In the genomic region with DNA sequence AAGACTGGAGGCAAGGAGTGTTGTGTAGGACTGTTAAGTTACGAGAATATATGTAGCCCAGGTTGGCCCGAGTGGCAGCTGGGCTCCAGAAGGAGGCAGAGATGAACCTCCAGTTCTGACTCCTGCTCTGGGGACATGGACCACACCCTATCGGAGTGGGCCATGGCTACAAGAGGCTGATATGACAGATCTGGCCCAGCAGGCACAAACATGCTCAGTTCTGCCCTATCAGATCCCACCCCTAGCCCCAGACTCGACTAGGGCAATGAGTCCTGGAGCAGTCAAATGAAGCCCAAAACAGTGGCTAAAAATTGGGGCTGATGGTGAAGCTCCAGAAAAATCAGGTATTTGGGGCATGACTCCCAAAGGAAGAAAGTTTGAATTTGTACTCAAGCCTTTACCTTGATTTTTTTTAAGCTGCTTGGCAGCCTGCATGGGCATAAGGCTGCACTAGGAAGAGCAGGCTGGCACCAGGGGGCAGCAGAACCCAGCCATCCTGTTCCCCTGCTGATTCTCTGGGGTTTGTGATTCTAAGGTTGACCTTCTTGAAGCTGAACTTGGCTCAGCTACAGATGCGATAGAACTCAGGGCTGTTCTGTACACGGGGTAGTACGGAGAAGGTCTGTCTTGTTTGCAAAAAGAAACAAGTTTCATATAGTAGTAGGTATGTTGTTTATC, we compare ENCODE assay signal across 9 mouse cellular contexts. TPM values are rescaled to one million over a fixed set of nuclear protein-coding genes. Genes with fewer than 3 reads are reported as not detected.
A peak's percentile ranks its signal among the peaks of the same experiment; 100 is the strongest.
DNase-seq lines count a peak whose midpoint lies in the region; TF ChIP-seq lines count a peak whose summit lies in the region.
"Had no signal": no experiment of that assay in that cellular context is flagged by ENCODE, and none has a peak within 500 bp of the region (broad histone marks: within the 10 kb centered on the region; RNA-seq: fewer than 3 reads in every experiment).

No protein-coding gene starts in this region.

- no peaks in the 10 kb centered on the region for H3K4me1 ChIP-seq in embryonic fibroblast, embryonic 13.5 days (ENCODE audit: control insufficient read depth, insufficient read depth, low read length)

- TF ChIP-seq CTCF in embryonic fibroblast, embryonic 13.5 days (IDR thresholded peaks at IDR 0.05; ENCODE audit: borderline replicate concordance, insufficient read depth, low read length), result peak; percentile 69

- no peak for TF ChIP-seq POLR2A in embryonic fibroblast, embryonic 13.5 days (IDR thresholded peaks at IDR 0.05; ENCODE audit: low read depth, low read length)

- no peak overlapping the region for H3K4me3 ChIP-seq in embryonic fibroblast, embryonic 13.5 days (ENCODE audit: insufficient read depth, low read length)

- peak; percentile 47 to 67 for DNase-seq in frontal cortex, postnatal 36 days (ENCODE audit: low spot score in 2 of 2)
- DNase-seq in frontal cortex, postnatal 25 days (ENCODE audit: low spot score in 2 of 2), result no peak
- peak; percentile 56 for DNase-seq in 416B (ENCODE audit: low read depth)
- DNase-seq in adrenal gland, postnatal 14 days, result peak; percentile 85
- DNase-seq in layer of hippocampus, adult 11-12 months (ENCODE audit: low spot score), result peak; percentile 78
- DNase-seq in lung, postnatal 36 days, result peak; percentile 76
- DNase-seq in thymus, postnatal 0 days (ENCODE audit: low spot score), result peak; percentile 39

- H3K27ac ChIP-seq in embryonic fibroblast, embryonic 13.5 days (ENCODE audit: insufficient read depth, low read length), result no peak overlapping the region

RNA-seq across cellular contexts. Expression of a gene that starts 3.7 kb away (rescaled TPM):
- total RNA-seq in adrenal gland, postnatal 14 days (2021), result 2.9 and 3.3 TPM in 2 replicates
- polyA plus RNA-seq in embryonic fibroblast, embryonic 13.5 days (2011; ENCODE audit: insufficient read length, low read depth, missing spikeins), result 0.77 and 1.1 TPM in 2 replicates
- 0.50 and 0.75 TPM in 2 replicates for polyA plus RNA-seq in thymus, postnatal 0 days (2015; fragmentation: Nextera tagmentation; extraction: Ambion mirVana)

RNA-seq across cellular contexts. Expression of a gene that starts 40.2 kb away (rescaled TPM):
- not detected in 2 replicates for total RNA-seq in adrenal gland, postnatal 14 days (2021)
- not detected in 2 replicates for polyA plus RNA-seq in embryonic fibroblast, embryonic 13.5 days (2011; ENCODE audit: insufficient read length, low read depth, missing spikeins)
- polyA plus RNA-seq in thymus, postnatal 0 days (2015; fragmentation: Nextera tagmentation; extraction: Ambion mirVana), result 0.23 and 0.36 TPM in 2 replicates
- polyA plus RNA-seq: heart, embryonic 16.5 days had no signal

RNA-seq across cellular contexts. Expression of a gene that starts 57.8 kb away (rescaled TPM):
- not detected in 2 replicates for total RNA-seq in adrenal gland, postnatal 14 days (2021)
- not detected in 2 replicates for polyA plus RNA-seq in embryonic fibroblast, embryonic 13.5 days (2011; ENCODE audit: insufficient read length, low read depth, missing spikeins)
- 1.1 and 1.3 TPM in 2 replicates for polyA plus RNA-seq in thymus, postnatal 0 days (2015; fragmentation: Nextera tagmentation; extraction: Ambion mirVana)
- polyA plus RNA-seq: heart, embryonic 16.5 days had no signal

Comparison
In these comparisons a context has a peak if more than half of its experiments do, and no peak if none do; other contexts are left out.
1. DNase-seq: peak in frontal cortex, postnatal 36 days (2 of 2), 416B (single experiment), adrenal gland, postnatal 14 days (single experiment), layer of hippocampus, adult 11-12 months (single experiment), lung, postnatal 36 days (single experiment) and thymus, postnatal 0 days (single experiment); none in frontal cortex, postnatal 25 days (0 of 2).